Mouse (Mus musculus) macrophage (primary cell): Measurements from ENCODE around the gene Iqce. TPM values are rescaled to one million over a fixed set of nuclear protein-coding genes. Genes with fewer than 3 reads are reported as not detected.

ENCODE experiments used
- H3K27ac ChIP-seq: fragments of 350-480 bp; formaldehyde crosslinking; 2 replicates; pipeline ENCODE4 v1.9.0; 2021
- H3K36me3 ChIP-seq: fragments of 350-480 bp; formaldehyde crosslinking; 2 replicates; pipeline ENCODE4 v1.9.0; 2021; ENCODE audit errors: inconsistent target
- H3K4me3 ChIP-seq: fragments of 350-480 bp; formaldehyde crosslinking; 2 replicates; pipeline ENCODE4 v1.9.0; 2021; ENCODE audit errors: inconsistent target
- H3K79me2 ChIP-seq: fragments of 350-480 bp; formaldehyde crosslinking; 2 replicates; pipeline ENCODE4 v1.9.0; 2021; ENCODE audit errors: inconsistent target
- WGBS: methylation state at CpG from one replicate; pipeline ENCODE4 v1.1.7; 2026; ENCODE audit warnings: inconsistent platforms; ENCODE audit not compliant: missing documents; 5-methylcytosine and 5-hydroxymethylcytosine counted together
- polyA plus RNA-seq: library from polyadenylated mRNA; stranded (reverse); fragments of 250-400 nt; gene quantifications from 3 replicates; pipeline ENCODE4 v1.2.4, GENCODE M21; 2018; ENCODE audit warnings: inconsistent platforms

Gene Iqce
- polyA plus RNA-seq, 1 experiment from 2014 or later = 17.2 TPM

- 92% methylated on average over 17 of the region's 17 CpGs for WGBS
- Histone ChIP-seq H3K4me3 (no peak overlapping the region), H3K79me2 (no peaks in the 10 kb centered on the region), H3K36me3 (no peaks in the 10 kb centered on the region), H3K27ac (no peak overlapping the region)
These were observed 25.0 kb upstream of the Iqce start for GRCm38 (mm10) chr5:140726946-140727740.

GRCm38 (mm10) chr5:140726062-140726839 lies 24.1 kb upstream of the Iqce start:
- Histone ChIP-seq H3K4me3 (no peak overlapping the region), H3K36me3 (no peaks in the 10 kb centered on the region), H3K79me2 (no peaks in the 10 kb centered on the region), H3K27ac (no peak overlapping the region)
- WGBS = 95% methylated on average over 7 of the region's 7 CpGs

GRCm38 (mm10) chr5:140723822-140724221 lies 21.6 kb upstream of the Iqce start, which contains the start of gene Amz1:
TSS of gene Amz1 (plus strand) at chr5:140724127.
- Histone ChIP-seq H3K4me3 (no peak within 1 kb of the TSS), H3K27ac (no peak within 1 kb of the TSS), H3K79me2 (no peaks in the 10 kb centered on the region), H3K36me3 (peaks cover 5% of the 10 kb centered on the region; the same call in 1 of the 2 replicates)
- 91% methylated on average over 13 of the region's 13 CpGs for WGBS

GRCm38 (mm10) chr5:140722121-140722520 lies 19.9 kb upstream of the Iqce start:
- Histone ChIP-seq H3K79me2 (no peaks in the 10 kb centered on the region), H3K36me3 (peaks cover 21% of the 10 kb centered on the region), H3K4me3 (no peak overlapping the region), H3K27ac (no peak overlapping the region)
- WGBS = 67% methylated on average over 3 of the region's 3 CpGs

- 37% methylated on average over 7 of the region's 7 CpGs for WGBS
- no peaks in the 10 kb centered on the region for H3K79me2 ChIP-seq
- H3K36me3 ChIP-seq = peaks cover 35% of the 10 kb centered on the region
- no peak overlapping the region for H3K4me3 ChIP-seq
- H3K27ac ChIP-seq = no peak overlapping the region
These were observed 18.6 kb upstream of the Iqce start for GRCm38 (mm10) chr5:140720773-140721172.

GRCm38 (mm10) chr5:140711040-140711439 lies 8.9 kb upstream of the Iqce start:
- peaks cover 7% of the 10 kb centered on the region; the same call in 1 of the 2 replicates for H3K79me2 ChIP-seq
- H3K4me3 ChIP-seq = no peak overlapping the region
- H3K27ac ChIP-seq = no peak overlapping the region
- 93% methylated on average over 5 of the region's 5 CpGs for WGBS
- H3K36me3 ChIP-seq = peaks cover 63% of the 10 kb centered on the region

GRCm38 (mm10) chr5:140710315-140710714 lies 8.1 kb upstream of the Iqce start:
- WGBS = 96% methylated on average over 6 of the region's 6 CpGs

GRCm38 (mm10) chr5:140705501-140706171 lies 3.5 kb upstream of the Iqce start:
- H3K79me2 ChIP-seq = peaks cover 14% of the 10 kb centered on the region; the same call in 1 of the 2 replicates
- H3K4me3 ChIP-seq = peak overlapping the region; percentile 72
- H3K27ac ChIP-seq = peak overlapping the region; percentile 69

More at GRCm38 (mm10) chr5:140710315-140710714, 8.1 kb upstream of the Iqce start:
- Histone ChIP-seq H3K79me2 (peaks cover 7% of the 10 kb centered on the region; the same call in 1 of the 2 replicates), H3K36me3 (peaks cover 55% of the 10 kb centered on the region), H3K4me3 (no peak overlapping the region), H3K27ac (no peak overlapping the region)

GRCm38 (mm10) chr5:140704378-140705251 lies 2.4 kb upstream of the Iqce start, which contains the start of gene Brat1:
TSS of gene Brat1 (plus strand) at chr5:140705011.
- under 1% methylated on average over 69 of the region's 69 CpGs for WGBS
- H3K27ac ChIP-seq = peak within 1 kb of the TSS; percentile 89
- H3K4me3 ChIP-seq = peak within 1 kb of the TSS; percentile 72
- H3K36me3 ChIP-seq = no peaks in the 10 kb centered on the region
- peaks cover 14% of the 10 kb centered on the region; the same call in 1 of the 2 replicates for H3K79me2 ChIP-seq

More at GRCm38 (mm10) chr5:140705501-140706171, 3.5 kb upstream of the Iqce start:
- 0 out of 2 replicates have a peak, but pooled peaks cover 9% of the 10 kb centered on the region for H3K36me3 ChIP-seq
- WGBS = 48% methylated on average over 6 of the region's 7 CpGs

GRCm38 (mm10) chr5:140703480-140704377 lies 1.6 kb upstream of the Iqce start:
- Histone ChIP-seq H3K27ac (peak overlapping the region; percentile 89), H3K79me2 (peaks cover 14% of the 10 kb centered on the region; the same call in 1 of the 2 replicates), H3K4me3 (peak overlapping the region; percentile 29; the same call in 1 of the 2 replicates), H3K36me3 (no peaks in the 10 kb centered on the region)
- WGBS = 28% methylated on average over 13 of the region's 17 CpGs

- peaks cover 14% of the 10 kb centered on the region; the same call in 1 of the 2 replicates for H3K79me2 ChIP-seq
- 89% methylated on average over 19 of the region's 19 CpGs for WGBS
- 0 out of 2 replicates have a peak, but pooled peaks cover 3% of the 10 kb centered on the region for H3K36me3 ChIP-seq
- peak overlapping the region; percentile 54; the same call in 1 of the 2 replicates for H3K4me3 ChIP-seq
- H3K27ac ChIP-seq = 0 out of 2 replicates have a peak overlapping the region, but pooled peaks have one; percentile 8
These were observed 519 bp upstream of the Iqce start for GRCm38 (mm10) chr5:140702618-140703175.

- peak overlapping the region; percentile 54 for H3K4me3 ChIP-seq
- WGBS = under 1% methylated on average over 25 of the region's 25 CpGs
- H3K27ac ChIP-seq = no peak overlapping the region
- peaks cover 11% of the 10 kb centered on the region; the same call in 1 of the 2 replicates for H3K79me2 ChIP-seq
- H3K36me3 ChIP-seq = peaks cover 14% of the 10 kb centered on the region
These were observed 517 bp downstream of the Iqce start for GRCm38 (mm10) chr5:140701661-140702060.
